In genomic region chr11:49986277-49987036, GRCm38 (mm10) we compare ENCODE assay signal across 8 mouse cellular contexts. TPM values are rescaled to one million over a fixed set of nuclear protein-coding genes. Genes with fewer than 3 reads are reported as not detected.
DNase-seq lines count a peak whose midpoint lies in the region; ATAC-seq and TF ChIP-seq lines count a peak whose summit lies in the region.

No protein-coding gene starts in this region.

- H3K27me3 ChIP-seq in testis, adult 2 months (ENCODE audit: control insufficient read depth, insufficient read depth, low read length), result no peaks in the 10 kb centered on the region
- no peaks in the 10 kb centered on the region for H3K27me3 ChIP-seq in intestine, postnatal 0 days (replicated peaks; ENCODE audit: control insufficient read depth, insufficient read depth, low read length)
- no peaks in the 10 kb centered on the region for H3K27me3 ChIP-seq in limb, embryonic 14.5 days (ENCODE audit: control insufficient read depth, insufficient read depth, low read length)
- no peaks in the 10 kb centered on the region for H3K27me3 ChIP-seq in midbrain, postnatal 0 days (ENCODE audit: insufficient read depth, low read length)
- no peaks in the 10 kb centered on the region for H3K27me3 ChIP-seq in stomach, embryonic 14.5 days (ENCODE audit: control insufficient read depth, insufficient read depth, low read length)

- no peak overlapping the region for H3K9ac ChIP-seq in intestine, postnatal 0 days (ENCODE audit: low read depth, low read length)
- no peak overlapping the region for H3K9ac ChIP-seq in limb, embryonic 14.5 days (ENCODE audit: low read depth, low read length, severe bottlenecking)
- H3K9ac ChIP-seq in midbrain, postnatal 0 days (replicated peaks; ENCODE audit: low read length, poor library complexity, severe bottlenecking), result no peak overlapping the region
- no peak overlapping the region for H3K9ac ChIP-seq in stomach, embryonic 14.5 days (replicated peaks; ENCODE audit: low read depth, low read length)

- peak; percentile 66; the same call in 1 of the 2 replicates for ATAC-seq in intestine, postnatal 0 days
- ATAC-seq in limb, embryonic 14.5 days (ENCODE audit: low FRiP score, low read depth), result peak; percentile 65; the same call in 1 of the 2 replicates
- ATAC-seq in midbrain, postnatal 0 days (ENCODE audit: low FRiP score), result peak; percentile 55; the same call in 1 of the 2 replicates
- peak; percentile 65; the same call in 1 of the 2 replicates for ATAC-seq in stomach, embryonic 14.5 days (ENCODE audit: insufficient number of reproducible peaks, insufficient read depth, low FRiP score, low read depth)

- peak; percentile 46; the same call in 1 of the 2 replicates for TF ChIP-seq CTCF in testis, adult 2 months (IDR thresholded peaks at IDR 0.05; ENCODE audit: control insufficient read depth, insufficient read depth, insufficient replicate concordance, low read depth, low read length)
- TF ChIP-seq CTCF in intestine, postnatal 0 days (IDR thresholded peaks at IDR 0.05; ENCODE audit: low read depth), result peak; percentile 90
- peak; percentile 88 for TF ChIP-seq CTCF in midbrain, postnatal 0 days (IDR thresholded peaks at IDR 0.05)

- H3K9me3 ChIP-seq in intestine, postnatal 0 days (ENCODE audit: control insufficient read depth), result no peaks in the 10 kb centered on the region
- H3K9me3 ChIP-seq in limb, embryonic 14.5 days (ENCODE audit: control insufficient read depth, low read length), result no peaks in the 10 kb centered on the region
- no peaks in the 10 kb centered on the region for H3K9me3 ChIP-seq in midbrain, postnatal 0 days (ENCODE audit: low read length)
- no peaks in the 10 kb centered on the region for H3K9me3 ChIP-seq in stomach, embryonic 14.5 days (ENCODE audit: control insufficient read depth, low read depth, low read length)

- no peaks in the 10 kb centered on the region for H3K4me1 ChIP-seq in testis, adult 2 months (ENCODE audit: control insufficient read depth, insufficient read depth, low read length)
- H3K4me1 ChIP-seq in intestine, postnatal 0 days (replicated peaks; ENCODE audit: control insufficient read depth, insufficient read depth, low read length), result no peaks in the 10 kb centered on the region
- no peaks in the 10 kb centered on the region for H3K4me1 ChIP-seq in limb, embryonic 14.5 days (ENCODE audit: control insufficient read depth, insufficient read depth, low read length)
- H3K4me1 ChIP-seq in midbrain, postnatal 0 days (ENCODE audit: insufficient read depth, low read length), result no peaks in the 10 kb centered on the region
- H3K4me1 ChIP-seq in stomach, embryonic 14.5 days (ENCODE audit: control insufficient read depth, insufficient read depth, low read length), result 0 out of 2 replicates have a peak, but pooled peaks cover 2% of the 10 kb centered on the region

- no peak for DNase-seq in testis, postnatal 14 days (ENCODE audit: low spot score)
- DNase-seq in cerebellum, adult 8-10 months, result peak; percentile 71
- DNase-seq in frontal cortex, postnatal 36 days (ENCODE audit: low spot score in 2 of 2), result peak; percentile 35 to 54
- DNase-seq in limb, embryonic 14.5 days (ENCODE audit: low spot score), result peak; percentile 58
- DNase-seq in midbrain, postnatal 0 days (ENCODE audit: low spot score), result peak; percentile 69

- no peak overlapping the region for H3K27ac ChIP-seq in testis, adult 2 months (ENCODE audit: control insufficient read depth, insufficient read depth, low read depth, low read length)
- H3K27ac ChIP-seq in intestine, postnatal 0 days (ENCODE audit: low read depth, low read length), result no peak overlapping the region
- H3K27ac ChIP-seq in limb, embryonic 14.5 days (replicated peaks; ENCODE audit: low read depth, low read length), result no peak overlapping the region
- no peak overlapping the region for H3K27ac ChIP-seq in midbrain, postnatal 0 days (ENCODE audit: low read depth, low read length)
- no peak overlapping the region for H3K27ac ChIP-seq in stomach, embryonic 14.5 days (ENCODE audit: low read length)

- no peak overlapping the region for H3K4me3 ChIP-seq in testis, adult 2 months (ENCODE audit: control insufficient read depth, low read depth, low read length)
- H3K4me3 ChIP-seq in intestine, postnatal 0 days (ENCODE audit: low read depth, low read length), result no peak overlapping the region
- no peak overlapping the region for H3K4me3 ChIP-seq in limb, embryonic 14.5 days (replicated peaks; ENCODE audit: low read length)
- no peak overlapping the region for H3K4me3 ChIP-seq in midbrain, postnatal 0 days (ENCODE audit: low read depth, low read length)
- H3K4me3 ChIP-seq in stomach, embryonic 14.5 days (ENCODE audit: low read depth, low read length), result no peak overlapping the region

- TF ChIP-seq POLR2A in testis, adult 2 months (IDR thresholded peaks at IDR 0.05; ENCODE audit: control insufficient read depth, low read depth, low read length), result no peak
- TF ChIP-seq POLR2A in limb, embryonic 14.5 days (IDR thresholded peaks at IDR 0.05; ENCODE audit: borderline replicate concordance, extremely low read depth, insufficient read depth, insufficient read length), result no peak

- H3K4me2 ChIP-seq in intestine, postnatal 0 days (replicated peaks; ENCODE audit: low read depth), result no peak overlapping the region
- no peak overlapping the region for H3K4me2 ChIP-seq in limb, embryonic 14.5 days (replicated peaks; ENCODE audit: low read depth, low read length, severe bottlenecking)
- no peak overlapping the region for H3K4me2 ChIP-seq in midbrain, postnatal 0 days (ENCODE audit: low read depth, low read length, poor library complexity, severe bottlenecking)
- H3K4me2 ChIP-seq in stomach, embryonic 14.5 days (replicated peaks; ENCODE audit: low read depth, low read length), result no peak overlapping the region

- no peaks in the 10 kb centered on the region for H3K36me3 ChIP-seq in testis, adult 2 months (ENCODE audit: control insufficient read depth, insufficient read depth, low read length)
- H3K36me3 ChIP-seq in intestine, postnatal 0 days (ENCODE audit: control insufficient read depth, insufficient read depth), result no peaks in the 10 kb centered on the region
- no peaks in the 10 kb centered on the region for H3K36me3 ChIP-seq in limb, embryonic 14.5 days (ENCODE audit: control insufficient read depth, insufficient read depth, low read length)
- H3K36me3 ChIP-seq in midbrain, postnatal 0 days (ENCODE audit: insufficient read depth, low read length), result no peaks in the 10 kb centered on the region
- no peaks in the 10 kb centered on the region for H3K36me3 ChIP-seq in stomach, embryonic 14.5 days (ENCODE audit: control insufficient read depth, insufficient read depth, low read length)

- 27% methylated on average over 10 of the region's 10 CpGs for WGBS in intestine, postnatal 0 days
- WGBS in limb, embryonic 14.5 days, result 23% methylated on average over 10 of the region's 10 CpGs
- WGBS in midbrain, postnatal 0 days, result 26% methylated on average over 10 of the region's 10 CpGs
- 24% methylated on average over 10 of the region's 10 CpGs for WGBS in stomach, embryonic 14.5 days

RNA-seq across cellular contexts. Expression of gene Rnf130, which starts 38.7 kb away (rescaled TPM):
- 10.4 and 12.1 TPM in 2 replicates for polyA plus RNA-seq in testis, adult 2 months (2012; rRNA removed)
- 46.5 and 52.2 TPM in 2 replicates for polyA plus RNA-seq in intestine, postnatal 0 days (2015; fragmentation: Nextera tagmentation; extraction: Ambion mirVana)
- polyA plus RNA-seq in limb, embryonic 14.5 days (2012; rRNA removed), result 56.7 and 57.0 TPM in 2 replicates
- polyA plus RNA-seq in limb, embryonic 14.5 days (2014; fragmentation: Nextera tagmentation; extraction: Ambion mirVana), result 90.3 and 105 TPM in 2 replicates
- total RNA-seq in midbrain, postnatal 0 days (2014; rRNA removed), result 90.4 and 127 TPM in 2 replicates
- 54.3 and 59.4 TPM in 2 replicates for polyA plus RNA-seq in midbrain, postnatal 0 days (2015; fragmentation: Nextera tagmentation; extraction: Ambion mirVana)
- 43.5 and 54.6 TPM in 2 replicates for polyA plus RNA-seq in stomach, embryonic 14.5 days (2014; fragmentation: Nextera tagmentation; extraction: Ambion mirVana)
